Mouse (Mus musculus) spleen, postnatal 14 days (tissue): ENCODE results near the gene Slc25a17.

Source experiments
- DNase-seq, 2 experiments: peaks; one replicate each; pipeline ENCODE4 v3.0.0; 2021 to 2022; ENCODE audit warnings: low spot score in 2 of 2

The Slc25a17 gene

DNA sequence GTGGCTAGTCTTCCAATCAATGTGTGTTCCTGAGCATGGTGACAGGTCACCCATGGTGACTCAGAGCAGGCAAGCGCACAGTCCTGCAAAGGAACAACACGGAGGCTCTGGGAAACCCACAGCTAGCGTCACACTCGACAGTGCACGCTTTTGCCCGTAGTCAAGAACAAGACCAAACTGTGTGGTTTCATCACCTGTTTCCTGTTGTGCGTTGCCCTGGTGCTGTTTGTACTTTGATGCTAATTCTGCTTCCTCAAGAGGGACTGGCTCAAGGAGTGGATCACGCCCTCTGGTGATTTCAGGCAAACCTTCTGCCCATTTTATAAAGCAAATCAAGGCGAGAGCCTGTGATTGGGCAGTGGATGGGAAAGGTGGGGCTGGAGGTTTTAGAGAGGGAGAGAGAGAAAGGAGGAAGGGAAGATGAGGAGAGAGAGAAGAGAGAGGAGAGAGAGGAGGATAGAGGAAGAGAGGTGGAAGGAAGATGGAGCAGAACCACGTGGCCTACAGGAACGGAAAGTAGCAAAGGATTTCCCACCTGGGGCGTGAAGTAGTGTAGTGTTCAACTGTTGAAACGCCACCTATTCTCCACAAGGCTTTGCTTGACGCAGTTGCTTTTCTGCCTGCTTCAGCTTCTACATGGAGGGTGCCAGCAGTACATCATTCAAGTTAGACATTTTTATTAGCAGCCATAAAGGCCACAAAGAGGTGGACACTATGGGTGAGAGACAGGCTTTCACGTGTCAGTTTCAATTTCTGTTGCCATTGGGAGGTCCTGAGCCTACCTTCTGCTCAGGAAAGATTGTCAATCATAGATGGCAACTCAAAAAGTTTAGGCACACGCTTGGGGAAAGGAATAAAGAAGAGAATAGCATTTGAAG lies 59.2 kb downstream of the Slc25a17 start:
- DNase-seq: peak in 1 of 2 experiments; percentile 13

- no peak for DNase-seq
These were observed 60.0 kb downstream of the Slc25a17 start for GRCm38 (mm10) chr15:81300520-81301069.

- no peak for DNase-seq
These were observed 61.1 kb downstream of the Slc25a17 start for GRCm38 (mm10) chr15:81299549-81299948.

DNA sequence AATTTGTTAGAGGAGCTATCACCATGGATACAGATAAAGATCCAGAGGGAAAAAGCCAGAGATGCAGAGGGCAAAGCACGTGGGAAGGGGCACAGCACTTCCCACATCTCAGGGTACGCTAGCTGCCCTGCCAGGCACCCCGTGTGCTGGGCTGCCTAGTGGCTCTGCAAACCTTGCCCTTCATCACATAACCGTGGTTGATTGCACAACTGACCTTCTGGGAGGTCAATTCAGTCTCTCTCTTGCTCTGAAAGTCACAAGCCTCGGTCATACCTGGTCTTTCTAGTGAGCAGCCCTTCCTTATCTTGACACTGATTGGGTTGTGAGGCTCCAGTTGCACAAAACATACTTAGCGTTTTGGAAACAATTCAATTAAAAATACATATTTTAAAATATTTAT lies 62.4 kb downstream of the Slc25a17 start:
- no peak for DNase-seq

DNA sequence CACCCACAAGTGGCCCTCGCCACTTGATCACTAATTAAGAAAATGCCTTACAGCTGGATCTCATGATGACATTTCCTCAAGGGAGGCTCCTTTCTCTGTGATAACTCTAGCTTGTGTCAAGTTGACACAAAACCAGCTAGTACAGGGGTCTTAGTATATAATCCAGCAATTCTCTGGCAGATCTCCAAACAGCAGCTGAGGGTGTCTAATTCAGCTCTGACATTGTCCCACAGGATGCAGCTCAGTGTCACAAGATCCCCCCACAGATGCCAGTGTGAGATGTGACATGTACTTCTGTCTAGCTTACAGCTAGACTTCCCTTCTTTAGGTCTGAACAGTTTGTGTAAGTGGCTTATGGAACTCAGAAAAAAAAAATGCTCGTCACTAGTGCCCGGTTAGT lies 63.1 kb downstream of the Slc25a17 start:
- DNase-seq: no peak

DNA sequence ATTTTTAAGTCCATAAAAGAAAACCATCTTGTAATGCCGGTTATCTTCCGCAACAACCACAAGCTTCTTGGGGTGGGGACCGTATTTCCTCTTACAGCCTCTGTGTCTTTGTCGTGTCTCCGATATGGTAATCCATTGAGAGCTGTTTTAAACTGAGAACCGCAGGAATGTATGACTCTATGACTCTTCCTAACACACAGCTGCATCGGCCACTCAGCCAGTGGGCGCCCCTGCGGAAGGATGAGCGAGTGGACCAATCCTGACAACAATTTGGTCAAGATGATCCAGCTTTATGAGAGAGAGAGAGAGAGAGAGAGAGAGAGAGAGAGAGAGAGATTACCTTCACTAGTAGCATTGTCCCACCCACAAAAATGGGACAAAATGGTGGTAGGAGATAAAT lies 65.7 kb downstream of the Slc25a17 start:
- DNase-seq: no peak

GRCm38 (mm10) chr15:81294386-81294785 lies 66.2 kb downstream of the Slc25a17 start:
- no peak for DNase-seq

DNA sequence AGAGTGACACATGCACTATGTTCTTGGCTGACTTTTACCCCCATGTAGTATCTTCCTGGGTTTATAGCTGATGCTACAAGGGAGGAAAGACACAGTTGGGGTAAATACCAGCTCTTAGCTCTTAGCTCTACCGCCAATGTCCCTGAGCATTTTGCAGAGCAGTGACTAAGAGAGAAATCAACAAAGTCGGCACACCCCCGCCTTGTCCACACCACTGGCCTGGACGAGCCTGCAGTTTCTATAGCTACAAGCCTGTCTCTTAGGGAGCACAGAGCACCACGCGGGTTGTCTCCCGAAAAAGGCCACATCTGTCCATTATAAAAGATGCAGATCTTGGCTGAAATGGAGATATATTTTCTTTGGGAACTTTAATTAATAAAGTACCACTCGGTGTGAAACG lies 69.9 kb downstream of the Slc25a17 start:
- no peak for DNase-seq

- DNase-seq: no peak
These were observed 70.4 kb downstream of the Slc25a17 start for GRCm38 (mm10) chr15:81290230-81290629.

DNA sequence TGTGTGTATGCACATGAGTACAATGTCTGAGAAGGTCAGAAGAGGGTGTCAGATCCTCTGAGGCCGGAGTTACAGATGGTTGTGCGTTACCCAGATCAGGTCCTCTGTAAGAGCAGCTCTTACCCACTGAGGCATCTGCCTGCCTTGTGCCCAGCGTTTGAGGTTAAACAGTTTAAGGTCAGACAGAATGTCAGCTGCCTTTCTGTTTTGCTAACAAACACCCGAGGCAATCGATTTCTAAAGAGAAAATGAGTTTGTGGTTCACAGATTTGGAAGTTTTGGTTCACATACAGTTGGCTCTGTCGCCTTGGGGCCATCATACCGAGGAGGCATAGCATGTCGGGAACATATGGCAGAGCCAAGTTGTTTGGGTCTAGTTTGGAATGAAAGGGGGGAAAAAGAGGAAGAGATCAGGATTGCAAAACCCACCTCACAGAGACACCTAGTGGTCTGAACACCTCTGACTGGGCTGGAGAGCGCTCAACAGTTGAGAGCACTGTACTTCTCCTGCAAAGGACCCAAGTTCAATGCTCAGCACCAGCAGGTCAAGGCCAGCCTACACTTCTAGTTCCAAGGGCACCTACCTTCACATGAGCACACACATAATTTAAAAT lies 76.4 kb downstream of the Slc25a17 start:
- DNase-seq: no peak

- no peak for DNase-seq
These were observed 81.9 kb downstream of the Slc25a17 start for GRCm38 (mm10) chr15:81278699-81279098.

DNA sequence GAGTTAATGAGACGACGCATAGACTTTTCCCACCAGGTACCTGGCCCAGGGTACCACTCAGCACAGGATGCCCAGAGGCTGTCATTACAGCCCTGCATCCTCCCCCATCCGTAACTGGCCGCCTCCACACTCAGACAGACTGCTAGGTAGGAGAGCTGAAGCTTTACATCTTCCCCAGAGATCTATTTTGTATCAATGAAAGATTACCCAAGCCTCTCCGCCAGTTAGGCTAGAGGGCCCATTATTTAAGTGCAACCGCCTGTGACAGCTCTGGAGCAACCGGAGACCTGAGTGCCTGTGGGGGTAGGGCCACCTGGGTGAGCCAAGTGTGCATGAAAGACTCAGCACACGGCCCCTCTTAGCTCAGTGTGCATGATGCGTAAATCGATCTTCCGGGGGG lies 82.7 kb downstream of the Slc25a17 start:
- no peak for DNase-seq

DNA sequence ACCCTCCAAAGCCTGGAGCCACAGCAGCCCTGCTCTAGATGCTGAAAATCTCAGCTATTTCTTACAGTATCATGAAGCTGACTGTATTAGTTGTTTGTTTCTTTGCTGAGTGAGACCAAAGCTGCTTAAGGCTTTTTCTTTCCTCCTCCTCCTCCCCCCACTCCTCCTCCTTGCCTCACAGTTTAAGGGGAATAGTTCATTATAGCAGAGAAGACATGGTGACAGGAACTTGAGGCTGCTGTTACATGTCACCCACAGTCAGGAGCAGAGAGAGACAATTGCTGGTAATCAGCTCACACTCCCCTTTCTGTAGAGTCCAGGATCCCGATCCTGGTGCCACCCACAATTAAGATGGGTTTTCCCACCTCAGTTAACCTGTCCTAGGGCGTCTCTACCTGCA lies 87.3 kb downstream of the Slc25a17 start:
- no peak for DNase-seq

- no peak for DNase-seq
These were observed 88.1 kb downstream of the Slc25a17 start for GRCm38 (mm10) chr15:81272305-81273053.
